Mouse (Mus musculus) liver, embryonic 15.5 days (tissue): Measurements from ENCODE around the gene Spry2. TPM values are rescaled to one million over a fixed set of nuclear protein-coding genes. Genes with fewer than 3 reads are reported as not detected.

Experiments
- ATAC-seq: fragments of 200-750 bp; cut with Nextera tagmentation; 2 replicates; pipeline ENCODE4 v1.8.0; 2017; ENCODE audit warnings: moderate number of reproducible peaks, mild to moderate bottlenecking, moderate library complexity; ENCODE audit not compliant: insufficient read depth
- H3K27ac ChIP-seq: fragments of 300-500 bp; sonication (generic); replicated peaks from 2 replicates; pipeline ENCODE4 v1.5.1; 2015; ENCODE audit warnings: mild to moderate bottlenecking, inconsistent platforms
- H3K27me3 ChIP-seq: fragments of 300-500 bp; sonication (generic); 2 replicates; pipeline ENCODE4 v1.6.1; 2015; ENCODE audit warnings: mild to moderate bottlenecking, inconsistent platforms
- H3K36me3 ChIP-seq: fragments of 300-500 bp; sonication (generic); replicated peaks from 2 replicates; pipeline ENCODE4 v1.6.1; 2015; ENCODE audit warnings: moderate library complexity, mild to moderate bottlenecking, inconsistent platforms
- H3K4me1 ChIP-seq: fragments of 300-500 bp; sonication (generic); replicated peaks from 2 replicates; pipeline ENCODE4 v1.6.1; 2015; ENCODE audit warnings: inconsistent platforms
- H3K4me2 ChIP-seq: fragments of 300-500 bp; sonication (generic); 2 replicates; pipeline ENCODE4 v1.6.1; 2015; ENCODE audit warnings: moderate library complexity, mild to moderate bottlenecking, inconsistent platforms
- H3K4me3 ChIP-seq: fragments of 300-500 bp; sonication (generic); replicated peaks from 2 replicates; pipeline ENCODE4 v1.5.1; 2015; ENCODE audit warnings: mild to moderate bottlenecking, inconsistent platforms
- H3K9ac ChIP-seq: fragments of 300-500 bp; sonication (generic); 2 replicates; pipeline ENCODE4 v1.6.1; 2015; ENCODE audit warnings: moderate library complexity, mild to moderate bottlenecking, inconsistent platforms
- H3K9me3 ChIP-seq: fragments of 300-500 bp; sonication (generic); replicated peaks from 2 replicates; pipeline ENCODE4 v1.6.1; 2016; ENCODE audit warnings: inconsistent platforms
- WGBS: fragments of 180-500 bp; shearing (Covaris S2); methylation state at CpG from one replicate; pipeline ENCODE4 v1.1.7; 2015; ENCODE audit warnings: mixed read lengths; ENCODE audit not compliant: insufficient replicate concordance; 5-methylcytosine and 5-hydroxymethylcytosine counted together
- polyA plus RNA-seq: library from polyadenylated mRNA; unstranded; fragments of >200 nt; fragmentation: Nextera tagmentation; extraction: Ambion mirVana; gene quantifications from 2 replicates; pipeline ENCODE4 v1.2.1, GENCODE M21; 2015

The Spry2 gene
- polyA plus RNA-seq, 1 experiment from 2014 or later, result 3.2 TPM

GRCm38 (mm10) chr14:105892941-105893622, 3.5 kb downstream of the Spry2 start:
- Histone ChIP-seq H3K4me2 (peak overlapping the region; percentile 74; the same call in 1 of the 2 replicates), H3K27me3 (peaks cover 46% of the 10 kb centered on the region), H3K9ac (no peak overlapping the region), H3K36me3 (0 out of 2 replicates have a peak, but pooled peaks cover 8% of the 10 kb centered on the region), H3K4me1 (peaks cover 3% of the 10 kb centered on the region; the same call in 1 of the 2 replicates), H3K4me3 (peak overlapping the region; percentile 58; the same call in 1 of the 2 replicates), H3K9me3 (no peaks in the 10 kb centered on the region), H3K27ac (no peak overlapping the region)
- no peak for ATAC-seq
- WGBS, result 71% methylated on average over 24 of the region's 24 CpGs

GRCm38 (mm10) chr14:105890516-105891231, 5.9 kb downstream of the Spry2 start:
- Histone ChIP-seq H3K27me3 (peaks cover 22% of the 10 kb centered on the region), H3K9me3 (no peaks in the 10 kb centered on the region), H3K4me1 (peaks cover 3% of the 10 kb centered on the region; the same call in 1 of the 2 replicates), H3K27ac (no peak overlapping the region), H3K36me3 (0 out of 2 replicates have a peak, but pooled peaks cover 8% of the 10 kb centered on the region), H3K9ac (no peak overlapping the region), H3K4me2 (no peak overlapping the region), H3K4me3 (no peak overlapping the region)
- 45% methylated on average over 5 of the region's 5 CpGs for WGBS
- ATAC-seq, result no peak

- Histone ChIP-seq H3K27ac (no peak overlapping the region), H3K4me3 (no peak overlapping the region), H3K9ac (no peak overlapping the region), H3K27me3 (no peaks in the 10 kb centered on the region), H3K9me3 (no peaks in the 10 kb centered on the region), H3K4me2 (no peak overlapping the region), H3K36me3 (no peaks in the 10 kb centered on the region), H3K4me1 (no peaks in the 10 kb centered on the region)
- ATAC-seq, result no peak
- WGBS, result 41% methylated on average over 9 of the region's 9 CpGs
These were observed 9.8 kb downstream of the Spry2 start for GRCm38 (mm10) chr14:105886643-105887374.

- Histone ChIP-seq H3K36me3 (no peaks in the 10 kb centered on the region), H3K4me3 (no peak overlapping the region), H3K27me3 (no peaks in the 10 kb centered on the region), H3K9me3 (no peaks in the 10 kb centered on the region), H3K4me2 (no peak overlapping the region), H3K9ac (no peak overlapping the region), H3K27ac (no peak overlapping the region), H3K4me1 (no peaks in the 10 kb centered on the region)
- 45% methylated on average over 6 of the region's 6 CpGs for WGBS
- ATAC-seq, result no peak
These were observed 11.4 kb downstream of the Spry2 start for GRCm38 (mm10) chr14:105885249-105885648.

GRCm38 (mm10) chr14:105883215-105883614, 13.4 kb downstream of the Spry2 start:
- no peak overlapping the region for H3K27ac ChIP-seq
- H3K36me3 ChIP-seq, result no peaks in the 10 kb centered on the region
- H3K4me2 ChIP-seq, result no peak overlapping the region
- no peak overlapping the region for H3K4me3 ChIP-seq
- H3K4me1 ChIP-seq, result no peaks in the 10 kb centered on the region
- H3K9ac ChIP-seq, result no peak overlapping the region
- H3K27me3 ChIP-seq, result no peaks in the 10 kb centered on the region
- no peaks in the 10 kb centered on the region for H3K9me3 ChIP-seq
- ATAC-seq, result no peak
- 69% methylated on average over 6 of the region's 6 CpGs for WGBS

- H3K36me3 ChIP-seq, result no peaks in the 10 kb centered on the region
- H3K27me3 ChIP-seq, result no peaks in the 10 kb centered on the region
- 70% methylated on average over 10 of the region's 10 CpGs for WGBS
- H3K4me2 ChIP-seq, result no peak overlapping the region
- no peak overlapping the region for H3K4me3 ChIP-seq
- no peaks in the 10 kb centered on the region for H3K4me1 ChIP-seq
- no peak overlapping the region for H3K9ac ChIP-seq
- no peak overlapping the region for H3K27ac ChIP-seq
- H3K9me3 ChIP-seq, result no peaks in the 10 kb centered on the region
- ATAC-seq, result no peak
These were observed 18.3 kb downstream of the Spry2 start for GRCm38 (mm10) chr14:105878359-105878758.

- ATAC-seq, result no peak
- 81% methylated on average over 7 of the region's 7 CpGs for whole genome bisulfite sequencing
These were observed 20.2 kb downstream of the Spry2 start for GRCm38 (mm10) chr14:105876375-105876774.

GRCm38 (mm10) chr14:105870370-105870936, 26.2 kb downstream of the Spry2 start:
- no peaks in the 10 kb centered on the region for H3K27me3 ChIP-seq
- no peak for ATAC-seq
- no peak overlapping the region for H3K4me2 ChIP-seq
- no peaks in the 10 kb centered on the region for H3K36me3 ChIP-seq
- no peak overlapping the region for H3K27ac ChIP-seq
- 70% methylated on average over 14 of the region's 14 CpGs for WGBS
- H3K9ac ChIP-seq, result no peak overlapping the region
- no peak overlapping the region for H3K4me3 ChIP-seq
- no peaks in the 10 kb centered on the region for H3K9me3 ChIP-seq
- H3K4me1 ChIP-seq, result no peaks in the 10 kb centered on the region

More at GRCm38 (mm10) chr14:105876375-105876774, 20.2 kb downstream of the Spry2 start:
- H3K4me1 ChIP-seq, result no peaks in the 10 kb centered on the region
- no peak overlapping the region for H3K4me2 ChIP-seq
- H3K9me3 ChIP-seq, result no peaks in the 10 kb centered on the region
- H3K9ac ChIP-seq, result no peak overlapping the region
- H3K36me3 ChIP-seq, result no peaks in the 10 kb centered on the region
- no peak overlapping the region for H3K4me3 ChIP-seq
- no peak overlapping the region for H3K27ac ChIP-seq
- no peaks in the 10 kb centered on the region for H3K27me3 ChIP-seq

- ATAC-seq, result no peak
- Histone ChIP-seq H3K4me1 (no peaks in the 10 kb centered on the region), H3K9ac (no peak overlapping the region), H3K4me2 (no peak overlapping the region), H3K27ac (no peak overlapping the region), H3K9me3 (no peaks in the 10 kb centered on the region), H3K27me3 (no peaks in the 10 kb centered on the region), H3K4me3 (no peak overlapping the region), H3K36me3 (no peaks in the 10 kb centered on the region)
- WGBS, result 59% methylated on average over 5 of the region's 5 CpGs
These were observed 31.2 kb downstream of the Spry2 start for GRCm38 (mm10) chr14:105865381-105865938.

GRCm38 (mm10) chr14:105862199-105862598, 34.4 kb downstream of the Spry2 start:
- Histone ChIP-seq H3K27ac (no peak overlapping the region), H3K9me3 (no peaks in the 10 kb centered on the region), H3K9ac (no peak overlapping the region), H3K4me2 (no peak overlapping the region), H3K27me3 (no peaks in the 10 kb centered on the region), H3K4me1 (no peaks in the 10 kb centered on the region), H3K4me3 (no peak overlapping the region), H3K36me3 (no peaks in the 10 kb centered on the region)
- WGBS, result 55% methylated on average over 11 of the region's 11 CpGs
- ATAC-seq, result no peak
